Mouse (Mus musculus) CD8-positive naive resting alpha-beta T cell, adult 2 months (primary cell): ENCODE data around the gene Csnk1e.
"Not testable (repeated sequence)": the region's sequence is repeated elsewhere in the genome, so short reads cannot be mapped to it uniquely, and the experiment has no call there.

Experiments
- DNase-seq, 2 experiments: peaks; one replicate each; pipeline ENCODE4 v3.0.0; 2022; ENCODE audit warnings: low read depth in 2 of 2, low spot score in 2 of 2

Csnk1e gene

GRCm38 (mm10) chr15:79455106-79455810 lies at the start of gene Csnk1e:
Gene Csnk1e (minus strand): TSS chr15:79455566.
- DNase-seq = no peak

- DNase-seq = no peak
Observed at GRCm38 (mm10) chr15:79504707-79505452, 49.5 kb upstream of the Csnk1e start, which contains the start of gene Kcnj4. Gene Kcnj4 (minus strand): TSS chr15:79505241.

- DNase-seq = no peak
Observed at GRCm38 (mm10) chr15:79503438-79503837, 48.1 kb upstream of the Csnk1e start.

- no peak for DNase-seq
Observed at GRCm38 (mm10) chr15:79502891-79503341, 47.5 kb upstream of the Csnk1e start.

- no peak for DNase-seq
Observed at GRCm38 (mm10) chr15:79500110-79500509, 44.7 kb upstream of the Csnk1e start.

- no peak for DNase-seq
Observed at GRCm38 (mm10) chr15:79493527-79493926, 38.2 kb upstream of the Csnk1e start.

GRCm38 (mm10) chr15:79489463-79489862 lies 34.1 kb upstream of the Csnk1e start:
- no peak for DNase-seq

GRCm38 (mm10) chr15:79481181-79481688 lies 25.9 kb upstream of the Csnk1e start:
- DNase-seq = no peak

- no peak for DNase-seq
Observed at GRCm38 (mm10) chr15:79477227-79477626, 21.9 kb upstream of the Csnk1e start.

- DNase-seq = peak in 1 of 2 experiments; percentile 18
Observed at GRCm38 (mm10) chr15:79473638-79474355, 18.4 kb upstream of the Csnk1e start.

- no peak for DNase-seq
Observed at GRCm38 (mm10) chr15:79473042-79473441, 17.7 kb upstream of the Csnk1e start.

GRCm38 (mm10) chr15:79471095-79471494 lies 15.7 kb upstream of the Csnk1e start:
- DNase-seq = no peak

- DNase-seq = no peak
Observed at GRCm38 (mm10) chr15:79470583-79470982, 15.2 kb upstream of the Csnk1e start.

GRCm38 (mm10) chr15:79469577-79469976 lies 14.2 kb upstream of the Csnk1e start:
- no peak for DNase-seq

GRCm38 (mm10) chr15:79466601-79467286 lies 11.4 kb upstream of the Csnk1e start:
- DNase-seq = peak; percentile 69 to 77

GRCm38 (mm10) chr15:79456546-79456945 lies 1.2 kb upstream of the Csnk1e start:
- no peak for DNase-seq

GRCm38 (mm10) chr15:79456104-79456503 lies 738 bp upstream of the Csnk1e start:
- DNase-seq = not testable (repeated sequence)

- DNase-seq = no peak
Observed at GRCm38 (mm10) chr15:79453831-79454230, 1.5 kb downstream of the Csnk1e start.

GRCm38 (mm10) chr15:79448041-79448440 lies 7.3 kb downstream of the Csnk1e start:
- no peak for DNase-seq

- no peak for DNase-seq
Observed at GRCm38 (mm10) chr15:79445786-79446654, 9.3 kb downstream of the Csnk1e start.
